Mouse (Mus musculus) urinary bladder, postnatal 36 days (tissue): Measurements from ENCODE around the gene Ppp2r3d.
"Not testable (repeated sequence)": the region's sequence is repeated elsewhere in the genome, so short reads cannot be mapped to it uniquely, and the experiment has no call there.

Experiments used
- DNase-seq, 2 experiments: peaks; one replicate each; pipeline ENCODE4 v3.0.0; 2022; ENCODE audit warnings: low spot score in 2 of 2, mixed read lengths in 1 of 2

The Ppp2r3d gene

DNA sequence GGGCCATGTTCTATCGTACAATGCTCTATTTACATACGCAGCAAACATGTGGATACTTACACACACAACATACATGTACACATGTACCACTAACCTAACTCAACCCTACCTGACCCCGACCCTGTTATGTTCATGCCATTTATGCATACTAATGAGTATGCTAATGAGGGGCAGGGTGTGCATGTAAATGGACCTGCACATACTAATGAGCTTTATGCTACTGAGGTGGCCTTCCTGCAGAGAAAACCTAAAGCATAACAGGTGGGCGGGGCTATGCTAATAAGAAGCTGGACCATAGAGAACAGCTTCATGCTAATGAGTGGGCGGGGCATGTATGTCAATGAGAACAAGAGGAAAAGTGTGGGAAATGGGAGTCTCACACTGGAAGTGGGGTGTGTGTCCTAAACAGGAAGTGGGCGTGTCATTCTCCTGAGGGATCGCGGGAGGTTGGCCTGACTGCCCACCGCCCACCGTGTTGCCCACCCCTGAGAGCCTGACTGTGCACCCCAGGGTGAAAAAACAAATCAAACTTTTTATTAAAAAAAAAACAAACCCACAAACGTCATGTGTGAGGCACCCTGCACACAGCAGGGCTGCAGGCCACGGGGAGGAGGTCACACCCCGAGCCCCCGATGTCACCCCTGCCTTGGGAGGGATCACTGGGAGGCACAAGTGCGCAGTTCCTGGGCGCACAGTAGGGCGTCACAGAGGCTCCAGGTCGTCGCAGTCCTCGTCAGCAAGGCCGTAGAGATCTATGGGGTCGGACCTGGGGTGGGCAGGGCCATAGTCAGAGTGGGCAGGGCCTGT lies at the start of gene Ppp2r3d:
TSS of gene Ppp2r3d (minus strand) at position 803 of the 807 bp plus-strand sequence.
- no peak for DNase-seq

- not testable (repeated sequence) for DNase-seq
Observed at GRCm38 (mm10) chr9:124493693-124494092, 17.0 kb upstream of the Ppp2r3d start, which contains the start of gene Gm21836. Gm21836 (minus strand) TSS chr9:124493793.

- DNase-seq = peak in 1 of 2 experiments; percentile 24
Observed at GRCm38 (mm10) chr9:124480361-124480980, 3.8 kb upstream of the Ppp2r3d start.

- no peak for DNase-seq
Observed at GRCm38 (mm10) chr9:124478081-124478480, 1.4 kb upstream of the Ppp2r3d start.

- DNase-seq = no peak
Observed at GRCm38 (mm10) chr9:124475689-124476088, 1.0 kb downstream of the Ppp2r3d start.

- peak; percentile 62 to 72 for DNase-seq
Observed at GRCm38 (mm10) chr9:124456572-124456971, 20.1 kb downstream of the Ppp2r3d start.

GRCm38 (mm10) chr9:124442533-124442855 lies 34.2 kb downstream of the Ppp2r3d start:
- peak in 1 of 2 experiments; percentile 9 for DNase-seq

- peak in 1 of 2 experiments; percentile 16 for DNase-seq
Observed at GRCm38 (mm10) chr9:124441681-124442532, 34.8 kb downstream of the Ppp2r3d start.

- DNase-seq = no peak
Observed at GRCm38 (mm10) chr9:124440724-124441045, 36.0 kb downstream of the Ppp2r3d start.

DNA sequence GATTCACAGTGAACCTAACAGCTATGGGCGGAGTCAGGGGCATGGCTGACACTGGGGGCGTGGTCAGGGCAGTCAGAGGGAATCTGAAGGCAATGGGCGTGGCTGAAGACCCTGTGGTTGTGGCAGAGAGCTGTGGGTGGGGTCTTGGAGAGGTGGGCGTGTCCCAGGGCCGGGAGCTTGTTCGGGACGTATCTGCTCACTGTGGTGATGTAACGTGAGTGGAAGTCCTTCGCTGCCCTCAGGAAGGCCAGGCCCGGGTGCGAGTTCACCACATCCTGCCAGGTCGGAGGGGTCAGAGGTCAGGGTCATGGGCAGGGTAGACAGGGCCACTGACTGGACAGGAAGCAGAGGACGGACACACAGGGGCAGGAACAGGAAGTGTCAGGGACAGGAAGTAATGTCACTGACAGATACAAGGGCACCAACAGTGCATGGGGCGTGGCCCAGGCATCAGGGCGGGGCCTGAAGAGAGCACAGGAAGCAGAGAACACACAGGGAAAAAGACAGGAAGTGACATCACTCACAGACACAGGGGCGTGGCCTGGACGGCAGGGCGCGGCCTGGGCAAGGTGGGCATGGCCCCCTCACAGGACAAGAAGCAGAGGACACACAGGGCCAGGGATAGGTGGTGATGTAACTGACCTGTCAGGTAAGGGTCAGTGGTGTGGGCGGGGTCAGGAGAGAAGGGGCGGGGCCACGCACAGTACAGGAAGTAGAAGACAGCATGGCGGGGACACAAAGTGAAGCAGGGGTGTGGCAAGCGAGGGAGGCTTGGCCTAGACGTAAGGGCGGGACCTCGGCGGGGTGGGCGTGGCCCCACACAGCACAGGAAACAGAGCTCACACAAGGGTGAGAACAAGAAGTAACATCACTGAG lies 36.6 kb downstream of the Ppp2r3d start:
- DNase-seq = peak in 1 of 2 experiments; percentile 24

GRCm38 (mm10) chr9:124439403-124439847 lies 37.3 kb downstream of the Ppp2r3d start:
- DNase-seq = peak; percentile 5 to 24

GRCm38 (mm10) chr9:124438686-124439346 lies 37.9 kb downstream of the Ppp2r3d start:
- DNase-seq = no peak

- DNase-seq = peak; percentile 93 to 94
Observed at GRCm38 (mm10) chr9:124425411-124425885, 51.2 kb downstream of the Ppp2r3d start.

DNA sequence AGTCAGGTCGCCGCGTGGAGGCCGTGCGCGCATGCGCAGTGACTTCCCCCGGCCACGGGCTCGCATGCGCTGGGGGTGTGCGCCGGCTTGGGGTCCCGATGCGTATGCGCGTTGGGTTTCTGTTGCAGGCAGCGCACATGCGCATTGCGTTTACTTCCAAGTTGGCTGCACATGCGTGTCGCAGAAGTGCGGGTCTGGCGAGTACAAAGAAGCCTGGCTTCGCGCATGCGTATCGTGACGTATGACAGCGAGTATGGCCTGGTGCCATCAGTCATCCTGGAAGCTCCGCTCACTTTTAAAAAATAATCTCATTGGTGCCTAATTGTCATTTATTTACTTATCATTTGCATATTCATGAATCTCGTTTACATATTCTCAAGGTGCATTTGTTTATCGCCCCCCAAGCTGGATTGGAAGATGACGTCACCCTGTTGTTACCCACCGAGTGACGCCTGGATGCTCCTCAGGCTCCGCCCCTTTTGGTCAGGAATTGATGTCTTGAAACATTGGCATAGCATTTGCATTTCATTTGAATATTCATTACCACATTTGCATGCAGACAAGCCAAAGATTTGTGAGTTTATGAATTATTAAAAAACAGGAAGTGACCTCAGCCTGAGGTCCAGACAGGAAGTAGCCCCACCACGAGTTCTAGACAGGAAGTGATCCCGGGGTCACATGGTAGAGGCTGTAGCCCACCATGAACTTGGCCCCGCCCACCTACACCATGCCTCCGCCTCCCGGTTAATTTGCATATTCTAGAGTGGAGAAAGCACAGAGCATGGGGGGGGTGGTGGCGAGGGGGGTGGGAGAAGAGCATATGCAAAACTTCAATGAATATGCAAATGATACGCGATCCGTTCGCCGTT lies 51.9 kb downstream of the Ppp2r3d start:
- DNase-seq = peak; percentile 98

DNA sequence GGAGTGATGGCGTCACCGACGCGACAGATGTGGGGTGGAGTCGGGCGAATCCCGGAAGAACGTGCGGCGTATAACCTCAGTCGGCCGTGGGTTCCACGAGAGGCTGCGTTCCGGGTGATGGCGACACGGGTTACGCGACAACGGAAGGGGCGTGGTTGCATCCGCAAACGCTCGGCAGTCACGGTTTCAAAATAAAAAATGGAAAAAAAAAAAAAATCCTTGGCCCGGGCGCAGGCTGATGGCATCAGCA lies 52.5 kb downstream of the Ppp2r3d start:
- no peak for DNase-seq

DNA sequence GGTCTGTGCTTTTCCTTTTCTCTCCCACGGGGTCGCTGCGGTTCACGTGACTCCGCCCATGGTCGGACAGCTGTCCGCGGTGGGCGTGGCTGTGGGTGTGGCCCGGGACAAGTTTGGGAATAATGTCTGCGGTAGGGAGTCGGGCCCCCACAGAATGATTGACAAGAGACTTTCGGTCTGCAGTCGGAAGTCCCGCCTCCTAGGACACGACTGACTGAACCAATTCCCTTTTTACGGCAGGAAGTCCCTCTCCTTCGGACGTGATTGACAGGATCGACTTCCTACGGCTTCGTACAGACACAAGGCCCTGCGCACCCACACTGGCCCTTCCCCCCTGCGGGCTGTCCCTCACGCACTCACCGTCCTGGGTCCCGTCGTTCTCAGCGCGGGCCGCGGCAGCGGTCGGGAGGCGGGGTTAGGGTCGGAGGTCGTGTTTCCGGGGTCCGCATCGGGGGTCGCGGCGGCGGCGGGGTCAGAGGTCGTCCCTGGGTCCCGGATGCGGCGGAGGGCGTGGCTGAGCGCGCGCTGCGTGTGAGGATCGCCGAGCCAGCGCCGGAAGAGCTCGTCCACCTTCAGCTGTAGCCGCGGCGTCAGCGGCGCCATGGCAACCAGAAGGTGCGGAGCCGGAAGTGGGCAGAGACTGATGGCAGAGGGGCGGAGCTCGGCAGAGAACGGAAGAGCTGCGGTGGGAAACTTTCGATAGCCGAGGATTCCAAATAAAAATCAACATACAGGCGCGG lies 53.0 kb downstream of the Ppp2r3d start:
- DNase-seq = peak; percentile 96 to 98

DNA sequence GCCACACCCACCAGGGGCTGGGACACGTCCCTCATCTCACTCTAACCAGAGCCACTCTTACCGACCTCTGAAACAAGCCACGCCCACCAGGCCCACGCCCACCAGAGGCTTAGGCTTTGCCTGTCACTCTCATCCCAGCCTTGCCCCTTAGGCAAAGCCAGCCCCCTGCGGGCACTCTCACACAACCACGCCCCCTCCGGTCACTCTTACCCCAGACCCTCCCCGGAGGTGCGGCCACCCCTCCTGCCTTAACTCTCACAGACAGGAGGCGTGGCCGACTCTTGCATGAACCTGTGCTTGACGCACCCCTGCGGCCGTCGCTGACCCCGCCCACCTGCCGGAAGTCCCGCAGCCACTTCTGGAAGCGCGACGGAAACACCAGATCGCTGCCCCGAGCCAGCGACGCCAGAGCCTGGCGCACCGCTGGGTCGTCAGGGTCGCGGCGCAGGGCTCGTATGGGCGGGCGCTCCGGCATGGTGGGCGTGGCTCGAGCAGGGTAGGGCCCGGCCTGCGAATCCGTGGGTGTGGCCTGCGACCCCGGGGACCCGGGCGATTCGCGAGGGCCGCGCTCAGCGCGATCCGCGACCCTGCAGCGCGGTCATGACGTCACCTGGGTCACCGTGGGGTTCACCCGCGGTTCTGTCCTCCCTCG lies 53.7 kb downstream of the Ppp2r3d start:
- DNase-seq = peak; percentile 90 to 96

DNA sequence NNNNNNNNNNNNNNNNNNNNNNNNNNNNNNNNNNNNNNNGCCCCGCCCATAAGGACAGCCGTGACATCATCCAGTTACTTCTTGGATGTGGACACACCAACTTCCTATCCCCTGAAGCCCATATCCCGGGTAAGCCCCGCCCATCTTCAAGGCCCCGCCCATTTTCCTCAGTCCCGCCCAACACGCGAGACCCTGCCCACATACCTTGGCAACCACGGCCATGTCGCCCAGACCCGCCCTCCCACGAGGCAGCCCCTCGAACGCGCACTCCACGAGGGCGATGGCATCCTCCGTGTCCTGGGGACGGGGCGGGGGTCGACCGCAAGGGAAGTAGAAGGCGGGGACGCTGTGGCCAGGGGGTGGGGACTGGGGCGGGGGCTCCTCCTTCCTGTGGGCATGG lies 54.3 kb downstream of the Ppp2r3d start:
- DNase-seq = peak; percentile 47 to 64

DNA sequence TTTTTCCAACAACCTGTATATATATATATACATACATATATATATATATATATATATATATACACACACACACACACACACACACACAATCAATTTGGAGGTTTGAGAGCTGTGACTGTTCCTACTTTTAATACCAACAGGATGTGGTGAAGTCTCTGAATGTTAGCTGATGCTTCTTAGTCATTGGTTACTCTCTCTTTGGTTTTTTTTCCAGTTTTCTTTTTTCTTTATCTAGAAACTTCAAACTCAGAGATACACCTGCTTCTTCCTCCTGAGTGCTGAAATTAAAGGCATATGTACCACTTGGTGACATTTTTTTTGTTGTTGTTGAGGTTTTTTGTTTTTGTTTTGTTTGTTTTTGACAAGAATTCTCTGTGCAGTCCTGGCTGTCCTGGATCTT lies 63.8 kb downstream of the Ppp2r3d start:
- no peak for DNase-seq
